Mouse (Mus musculus) CH12.LX (cell line): Measurements from ENCODE around the gene Timm22. TPM values are rescaled to one million over a fixed set of nuclear protein-coding genes. Genes with fewer than 3 reads are reported as not detected.

Source experiments
- DNase-seq: peaks from one replicate; pipeline ENCODE4 v3.0.0-alpha.2; 2013; ENCODE audit errors: extremely low read depth
- H3K27ac ChIP-seq: 2 replicates; pipeline ENCODE4 v1.5.1; 2012; ENCODE audit warnings: low read depth, mild to moderate bottlenecking, control low read depth, moderate library complexity; ENCODE audit not compliant: insufficient read depth
- H3K27me3 ChIP-seq: replicated peaks from 2 replicates; pipeline ENCODE3; 2012; ENCODE audit warnings: inconsistent platforms
- H3K36me3 ChIP-seq, 2 experiments: replicated peaks in 1 of 2; 2 replicates each; pipeline versions ENCODE3 to v1.6.1; 2012; ENCODE audit warnings: inconsistent platforms in 1 of 2, low read length in 1 of 2, mild to moderate bottlenecking in 1 of 2, mixed read lengths in 1 of 2, moderate library complexity in 1 of 2; ENCODE audit not compliant: control insufficient read depth in 1 of 2, insufficient read depth in 1 of 2
- H3K4me1 ChIP-seq, 2 experiments: 2 replicates each; pipeline ENCODE4 v1.6.1; 2012; ENCODE audit warnings: inconsistent platforms in 1 of 2, moderate library complexity in 1 of 2; ENCODE audit not compliant: insufficient read depth in 2 of 2, control insufficient read depth in 1 of 2
- H3K4me2 ChIP-seq: 2 replicates; pipeline ENCODE4 v1.6.1; 2012; ENCODE audit warnings: low read depth, mild to moderate bottlenecking, control low read depth; ENCODE audit not compliant: poor library complexity, insufficient read depth, severe bottlenecking
- H3K4me3 ChIP-seq, 3 experiments: fragments of 150-350 bp in 1 of 3; sonication (generic) in 1 of 3; replicated peaks in 1 of 3; 2 replicates each; pipeline versions ENCODE3 to v1.5.1; 2011 to 2012; ENCODE audit warnings: low read depth in 2 of 3, low read length in 2 of 3, mild to moderate bottlenecking in 2 of 3, moderate library complexity in 2 of 3, control low read depth in 1 of 3, improper control_type of control experiment in 1 of 3, inconsistent platforms in 1 of 3, mixed read lengths in 1 of 3; ENCODE audit not compliant: poor library complexity in 1 of 3
- H3K79me2 ChIP-seq: replicated peaks from 2 replicates; pipeline ENCODE4 v1.6.1; 2012; ENCODE audit warnings: mild to moderate bottlenecking, moderate library complexity; ENCODE audit not compliant: control insufficient read depth, poor library complexity, insufficient read depth, severe bottlenecking; ENCODE audit errors: extremely low read depth
- H3K9ac ChIP-seq: 2 replicates; pipeline ENCODE4 v1.6.1; 2012; ENCODE audit warnings: low read depth, mild to moderate bottlenecking, control low read depth, moderate library complexity; ENCODE audit not compliant: insufficient read depth
- H3K9me3 ChIP-seq: replicated peaks from 2 replicates; pipeline ENCODE3; 2012; ENCODE audit warnings: low read length, inconsistent platforms, mixed read lengths
- CTCF ChIP-seq, 2 experiments: IDR thresholded peaks in 1 of 2; conservative IDR thresholded peaks in 1 of 2; 2 replicates each; pipeline ENCODE4 v1.5.1; 2011 to 2012; ENCODE audit warnings: low read depth in 2 of 2, low read length in 2 of 2, improper control_type of control experiment in 1 of 2, inconsistent platforms in 1 of 2, mild to moderate bottlenecking in 1 of 2, moderate library complexity in 1 of 2
- E2F4 ChIP-seq: IDR thresholded peaks from 2 replicates; pipeline ENCODE4 v1.6.1; 2011; ENCODE audit warnings: low read depth, low read length, improper control_type of control experiment; ENCODE audit not compliant: insufficient replicate concordance
- ELF1 ChIP-seq: IDR thresholded peaks from 2 replicates; pipeline ENCODE4 v1.6.1; 2014; ENCODE audit warnings: low read depth, mild to moderate bottlenecking, inconsistent platforms, low read length, improper control_type of control experiment
- ETS1 ChIP-seq: conservative IDR thresholded peaks from 2 replicates; pipeline ENCODE4 v1.6.1; 2012; ENCODE audit warnings: low read depth, mild to moderate bottlenecking, inconsistent platforms, low read length, improper control_type of control experiment, moderate library complexity
- GABPA ChIP-seq: IDR thresholded peaks from 2 replicates; pipeline ENCODE4 v1.6.1; 2012; ENCODE audit warnings: low read depth, low read length, improper control_type of control experiment, inconsistent platforms; ENCODE audit not compliant: insufficient replicate concordance
- HCFC1 ChIP-seq: IDR thresholded peaks from 2 replicates; pipeline ENCODE4 v1.6.1; 2012; ENCODE audit warnings: low read depth, mild to moderate bottlenecking, inconsistent platforms, low read length, improper control_type of control experiment
- JUN ChIP-seq: IDR thresholded peaks from 2 replicates; pipeline ENCODE4 v1.6.1; 2011; ENCODE audit warnings: low read depth, mild to moderate bottlenecking, low read length, improper control_type of control experiment, moderate library complexity; ENCODE audit not compliant: insufficient read depth
- JUND ChIP-seq: conservative IDR thresholded peaks from 2 replicates; pipeline ENCODE4 v1.6.1; 2011; ENCODE audit warnings: low read depth, low read length, improper control_type of control experiment
- KAT2A ChIP-seq: IDR thresholded peaks from 2 replicates; pipeline ENCODE4 v1.6.1; 2012; ENCODE audit warnings: low read length, improper control_type of control experiment, inconsistent platforms; ENCODE audit not compliant: insufficient replicate concordance
- MAZ ChIP-seq: IDR thresholded peaks from 2 replicates; pipeline ENCODE4 v1.6.1; 2012; ENCODE audit warnings: low read depth, mild to moderate bottlenecking, inconsistent platforms, low read length, improper control_type of control experiment, moderate library complexity
- MEF2A ChIP-seq: IDR thresholded peaks from 2 replicates; pipeline ENCODE4 v1.6.1; 2014; ENCODE audit warnings: low read depth, mild to moderate bottlenecking, inconsistent platforms, low read length, improper control_type of control experiment, borderline replicate concordance
- NELFE ChIP-seq: IDR thresholded peaks from 2 replicates; pipeline ENCODE4 v1.6.1; 2011; ENCODE audit warnings: low read depth, low read length, improper control_type of control experiment
- PAX5 ChIP-seq: IDR thresholded peaks from 2 replicates; pipeline ENCODE4 v1.6.1; 2012; ENCODE audit warnings: low read length, inconsistent platforms, mixed read lengths
- POLR2A ChIP-seq: IDR thresholded peaks from 2 replicates; pipeline ENCODE4 v1.6.1; 2011; ENCODE audit warnings: low read depth, mild to moderate bottlenecking, improper control_type of control experiment, low read length
- POLR2AphosphoS2 ChIP-seq: IDR thresholded peaks from 2 replicates; pipeline ENCODE4 v1.6.1; 2011; ENCODE audit warnings: low read depth, low read length, improper control_type of control experiment
- RAD21 ChIP-seq: IDR thresholded peaks from 2 replicates; pipeline ENCODE4 v1.6.1; 2011; ENCODE audit warnings: low read depth, mild to moderate bottlenecking, low read length, improper control_type of control experiment, moderate library complexity
- TBP ChIP-seq: conservative IDR thresholded peaks from 2 replicates; pipeline ENCODE4 v1.6.1; 2011; ENCODE audit warnings: low read depth, low read length, improper control_type of control experiment
- TCF12 ChIP-seq: IDR thresholded peaks from 2 replicates; pipeline ENCODE4 v1.6.1; 2014; ENCODE audit warnings: low read depth, mild to moderate bottlenecking, inconsistent platforms, low read length, improper control_type of control experiment
- USF2 ChIP-seq: conservative IDR thresholded peaks from 2 replicates; pipeline ENCODE4 v1.6.1; 2011; ENCODE audit warnings: low read depth, low read length, improper control_type of control experiment
- ZC3H11A ChIP-seq: IDR thresholded peaks from 2 replicates; pipeline ENCODE4 v1.6.1; 2012; ENCODE audit warnings: low read depth, mild to moderate bottlenecking, inconsistent platforms, low read length, improper control_type of control experiment
- dilution Hi-C: fragments of 300-500 bp; cut with MboI; formaldehyde crosslinking; loops from 2 replicates; pipeline ENCODE4 v1.14.3; 2020; ENCODE audit warnings: low sequenced_read_pairs; ENCODE audit not compliant: extremely low pct_unique_long_range_greater_than_20kb, extremely low pct_ligation_motif_present
- in situ Hi-C: fragments of 300-500 bp; cut with MboI; formaldehyde crosslinking; loops from 3 replicates; pipeline ENCODE4 v1.14.3; 2019; ENCODE audit warnings: low sequenced_read_pairs, low pct_ligation_motif_present, low pct_unique_long_range_greater_than_20kb, mixed read lengths
- polyA plus RNA-seq: library from polyadenylated mRNA; unstranded; fragments of >175 nt; gene quantifications from 2 replicates; pipeline ENCODE4 v1.2.1, GENCODE M21; 2012; ENCODE audit warnings: low read depth; ENCODE audit not compliant: insufficient read length
- total RNA-seq, 2 experiments: library from RNA; depleted of rRNA; stranded (reverse); fragments of 300-350 nt in 1 of 2; fragments of >200 nt in 1 of 2; gene quantifications; 2 replicates each; pipeline ENCODE4 v1.2.3; 2012 to 2014

Gene Timm22
- total and polyA plus RNA-seq, 3 experiments, result 44.6 to 81.4 (median 53.8) TPM

GRCm38 (mm10) chr11:76410826-76411225 is 4.1 kb downstream of the Timm22 start (continued):
- peak; percentile 21; the same call in 1 of the 2 replicates for TF ChIP-seq NELFE
- TF ChIP-seq POLR2AphosphoS2, result no peak
- TF ChIP-seq PAX5, result no peak
- no peak for TF ChIP-seq JUND
- peak; percentile 18; the same call in 1 of the 2 replicates for TF ChIP-seq ELF1
- no peak for TF ChIP-seq HCFC1
- no peak for TF ChIP-seq E2F4
- no peak for TF ChIP-seq TCF12
- no peak for TF ChIP-seq ETS1
- TF ChIP-seq MEF2A, result no peak
- no peak for TF ChIP-seq JUN

GRCm38 (mm10) chr11:76413202-76413601 is 6.5 kb downstream of the Timm22 start:
- dilution Hi-C loops (no loop called here), in situ Hi-C loops (no loop called here)
- Histone ChIP-seq H3K4me3 (no peak overlapping the region), H3K36me3 (peaks cover 63 to 89% of the 10 kb centered on the region in 2 experiments), H3K4me2 (no peak overlapping the region), H3K79me2 (0 out of 2 replicates have a peak, but pooled peaks cover 13% of the 10 kb centered on the region), H3K9ac (no peak overlapping the region), H3K27ac (no peak overlapping the region), H3K9me3 (no peaks in the 10 kb centered on the region), H3K4me1 (peaks cover 0 to 19% of the 10 kb centered on the region in 2 experiments; a peak in 2 of 4 replicates)
- DNase-seq, result no peak
- TF ChIP-seq CTCF (conservative IDR thresholded peaks at IDR 0.05 in 1 of 2, IDR thresholded peaks at IDR 0.05 in 1 of 2; ENCODE audit: low read depth in 2 of 2, low read length in 2 of 2) (no peak), MAZ (no peak), ZC3H11A (no peak)
- TF ChIP-seq, all 38 proteins: peak for 0
- no peaks in the 10 kb centered on the region for H3K27me3 ChIP-seq

DNA sequence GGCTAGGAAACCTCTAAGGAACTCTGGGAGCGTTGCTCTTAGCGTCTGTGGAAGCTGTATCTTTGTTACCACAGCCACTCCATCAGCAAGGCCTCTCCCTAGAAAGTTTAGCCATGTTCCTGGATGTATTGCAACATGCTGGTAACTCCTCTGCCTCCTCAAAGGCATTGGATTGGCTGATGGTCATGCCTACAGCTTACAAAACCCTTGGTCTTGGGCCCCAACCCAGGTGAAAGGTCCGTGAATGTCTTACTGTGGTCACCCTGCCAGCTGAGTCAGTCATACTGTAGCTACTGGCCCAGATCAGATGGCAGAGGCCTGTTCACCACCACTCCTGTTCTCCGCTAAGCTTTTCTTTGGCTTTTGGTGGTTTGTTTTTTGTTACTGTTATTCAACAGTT is 8.2 kb downstream of the Timm22 start:
- no peaks in the 10 kb centered on the region for H3K27me3 ChIP-seq
- H3K36me3 ChIP-seq, result peaks cover 79 to 91% of the 10 kb centered on the region in 2 experiments
- no peak overlapping the region for H3K4me3 ChIP-seq
- no peaks in the 10 kb centered on the region for H3K9me3 ChIP-seq
- in situ Hi-C loops (no loop called here), dilution Hi-C loops (no loop called here)
- H3K9ac ChIP-seq, result no peak overlapping the region
- no peak overlapping the region for H3K4me2 ChIP-seq
- peak; percentile 35; the same call in 1 of the 2 replicates for TF ChIP-seq POLR2A
- no peak for TF ChIP-seq KAT2A
- TF ChIP-seq TBP, result no peak
- TF ChIP-seq USF2, result no peak
- no peak for TF ChIP-seq GABPA
- no peak for TF ChIP-seq ETS1
- TF ChIP-seq RAD21, result no peak
- 0 out of 2 replicates have a peak, but pooled peaks cover 2% of the 10 kb centered on the region for H3K79me2 ChIP-seq
- no peak overlapping the region for H3K27ac ChIP-seq
- DNase-seq, result no peak
- peaks cover 0 to 3% of the 10 kb centered on the region in 2 experiments; a peak in 1 of 4 replicates for H3K4me1 ChIP-seq
